Mouse (Mus musculus): Measurements from ENCODE around the gene Tmppe.

The Tmppe gene

GRCm38 (mm10) chr9:114442893-114443292, 42.0 kb downstream of the Tmppe start:
- no peak for DNase-seq (ENCODE audit: low read depth, low spot score)

GRCm38 (mm10) chr9:114443351-114443750, 42.4 kb downstream of the Tmppe start:
- no peak for DNase-seq (ENCODE audit: low read depth, low spot score)

GRCm38 (mm10) chr9:114446887-114447286, 46.0 kb downstream of the Tmppe start:
- DNase-seq (ENCODE audit: low read depth, low spot score): no peak

GRCm38 (mm10) chr9:114448700-114449099, 47.8 kb downstream of the Tmppe start:
- DNase-seq (ENCODE audit: low read depth, low spot score): no peak

- no peak for DNase-seq (ENCODE audit: low read depth, low spot score)
Measured at GRCm38 (mm10) chr9:114449120-114449754, 48.3 kb downstream of the Tmppe start.

- no peak for DNase-seq (ENCODE audit: low read depth, low spot score)
Measured at GRCm38 (mm10) chr9:114451615-114452014, 50.7 kb downstream of the Tmppe start.

GRCm38 (mm10) chr9:114452418-114452817, 51.5 kb downstream of the Tmppe start:
- no peak for DNase-seq (ENCODE audit: low read depth, low spot score)

GRCm38 (mm10) chr9:114455420-114455819, 54.5 kb downstream of the Tmppe start:
- no peak for DNase-seq (ENCODE audit: low read depth, low spot score)

Measured in skeletal muscle tissue, adult 2 months (tissue).